Mouse (Mus musculus) kidney, adult 2 months (tissue): Measurements from ENCODE around the gene Mns1. TPM values are rescaled to one million over a fixed set of nuclear protein-coding genes. Genes with fewer than 3 reads are reported as not detected.

ENCODE experiments used
- DNase-seq: peaks from one replicate; pipeline ENCODE4 v3.0.0; 2021
- H3K27ac ChIP-seq: fragments of 200-500 bp; 2 replicates; pipeline ENCODE4 v1.5.1; 2012; ENCODE audit warnings: low read depth, low read length, control low read depth, inconsistent platforms; ENCODE audit not compliant: insufficient read depth
- H3K27me3 ChIP-seq: fragments of 200-500 bp; replicated peaks from 2 replicates; pipeline ENCODE4 v1.6.1; 2012; ENCODE audit warnings: mild to moderate bottlenecking, moderate library complexity, low read length, inconsistent platforms; ENCODE audit not compliant: control insufficient read depth, insufficient read depth
- H3K36me3 ChIP-seq: fragments of 200-500 bp; 2 replicates; pipeline ENCODE4 v1.6.1; 2012; ENCODE audit warnings: mild to moderate bottlenecking, moderate library complexity, low read length, inconsistent platforms; ENCODE audit not compliant: control insufficient read depth, insufficient read depth
- H3K4me1 ChIP-seq: fragments of 200-500 bp; 2 replicates; pipeline ENCODE4 v1.6.1; 2011; ENCODE audit warnings: low read length; ENCODE audit not compliant: control insufficient read depth, insufficient read depth
- H3K4me3 ChIP-seq: fragments of 200-500 bp; 2 replicates; pipeline ENCODE4 v1.5.1; 2011; ENCODE audit warnings: mild to moderate bottlenecking, low read depth, low read length, control low read depth; ENCODE audit not compliant: insufficient read depth
- CTCF ChIP-seq: fragments of 200-500 bp; conservative IDR thresholded peaks from 2 replicates; pipeline ENCODE4 v1.5.1; 2011; ENCODE audit warnings: low read depth, mild to moderate bottlenecking, control low read depth, low read length, moderate library complexity, mixed read lengths; ENCODE audit not compliant: insufficient read depth, insufficient read length
- POLR2A ChIP-seq: fragments of 200-500 bp; IDR thresholded peaks from one replicate; pipeline ENCODE4 v1.6.1; 2011; ENCODE audit warnings: low read depth, low read length, control low read depth
- WGBS: fragments of 180-500 bp; shearing (Covaris S2); methylation state at CpG from one replicate; pipeline ENCODE4 v1.1.7; 2018; 5-methylcytosine and 5-hydroxymethylcytosine counted together
- polyA plus RNA-seq: library from polyadenylated mRNA; depleted of rRNA; stranded (reverse); fragments of >200 nt; gene quantifications from 2 replicates; pipeline ENCODE4 v1.2.3, GENCODE M21; 2012

The Mns1 gene
- polyA plus RNA-seq, 1 experiment, result 0.11 TPM

GRCm38 (mm10) chr9:72456374-72456773, 18.6 kb downstream of the Mns1 start:
- no peaks in the 10 kb centered on the region for H3K36me3 ChIP-seq
- H3K27ac ChIP-seq, result no peak overlapping the region
- TF ChIP-seq CTCF (no peak), POLR2A (no peak)
- 29% methylated on average over 1 of the region's 1 CpGs for WGBS
- H3K4me3 ChIP-seq, result no peak overlapping the region
- no peaks in the 10 kb centered on the region for H3K4me1 ChIP-seq
- H3K27me3 ChIP-seq, result no peaks in the 10 kb centered on the region
- no peak for DNase-seq

- H3K4me3 ChIP-seq, result no peak overlapping the region
- 14% methylated on average over 5 of the region's 5 CpGs for whole genome bisulfite sequencing
- no peak overlapping the region for H3K27ac ChIP-seq
- H3K36me3 ChIP-seq, result no peaks in the 10 kb centered on the region; the same call in 1 of the 2 replicates
- no peaks in the 10 kb centered on the region for H3K4me1 ChIP-seq
- DNase-seq, result peak; percentile 71
- H3K27me3 ChIP-seq, result no peaks in the 10 kb centered on the region
- TF ChIP-seq POLR2A (no peak), CTCF (peak; percentile 95)
Measured at GRCm38 (mm10) chr9:72458233-72458632, 20.4 kb downstream of the Mns1 start.

DNA sequence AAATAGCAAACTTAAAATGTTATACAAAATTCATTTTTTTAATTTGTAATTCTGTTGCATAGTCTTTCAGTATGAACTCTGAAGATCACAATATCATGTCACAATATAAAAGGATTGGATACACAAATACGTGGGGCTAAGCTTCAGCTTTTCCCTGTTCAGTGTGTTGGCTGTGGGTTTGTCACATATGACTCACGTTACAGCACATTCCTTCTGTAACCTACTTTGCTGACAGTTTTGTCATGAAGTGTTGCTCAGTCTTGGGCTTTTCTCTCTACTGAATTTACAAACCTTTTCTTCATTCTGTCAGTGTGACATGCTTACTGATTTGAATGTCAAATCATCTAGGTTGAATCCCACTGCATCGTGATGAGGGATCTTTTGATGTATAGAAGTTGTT, 21.9 kb downstream of the Mns1 start:
- no peaks in the 10 kb centered on the region; the same call in 1 of the 2 replicates for H3K36me3 ChIP-seq
- no peak overlapping the region for H3K4me3 ChIP-seq
- H3K4me1 ChIP-seq, result no peaks in the 10 kb centered on the region
- TF ChIP-seq POLR2A, result no peak
- TF ChIP-seq CTCF, result no peak
- no peak overlapping the region for H3K27ac ChIP-seq
- no peaks in the 10 kb centered on the region for H3K27me3 ChIP-seq
- DNase-seq, result no peak
- 82% methylated on average over 3 of the region's 3 CpGs for WGBS

DNA sequence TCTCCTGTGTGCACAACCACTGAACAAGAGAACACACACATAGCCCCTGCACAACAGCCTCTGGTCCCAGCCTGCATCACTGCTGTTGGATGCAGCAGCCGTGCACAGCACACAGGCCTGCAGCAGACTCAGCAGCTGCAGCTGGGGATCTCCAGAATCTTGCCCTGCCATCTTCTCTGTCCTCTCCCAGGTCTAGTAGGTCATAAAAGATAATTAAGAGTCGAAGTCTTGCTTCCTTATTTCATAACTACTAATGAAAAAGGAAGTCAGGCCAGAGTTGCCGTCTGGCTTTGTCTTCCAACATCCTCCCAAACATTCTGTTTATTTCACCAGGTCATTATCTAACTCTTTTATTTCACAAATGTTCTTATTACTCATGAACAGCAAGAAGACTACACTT, 23.0 kb downstream of the Mns1 start:
- H3K36me3 ChIP-seq, result no peaks in the 10 kb centered on the region; the same call in 1 of the 2 replicates
- TF ChIP-seq POLR2A, result no peak
- TF ChIP-seq CTCF, result no peak
- 73% methylated on average over 3 of the region's 3 CpGs for WGBS
- H3K27ac ChIP-seq, result no peak overlapping the region
- H3K27me3 ChIP-seq, result no peaks in the 10 kb centered on the region
- H3K4me1 ChIP-seq, result no peaks in the 10 kb centered on the region
- no peak overlapping the region for H3K4me3 ChIP-seq
- DNase-seq, result no peak

DNA sequence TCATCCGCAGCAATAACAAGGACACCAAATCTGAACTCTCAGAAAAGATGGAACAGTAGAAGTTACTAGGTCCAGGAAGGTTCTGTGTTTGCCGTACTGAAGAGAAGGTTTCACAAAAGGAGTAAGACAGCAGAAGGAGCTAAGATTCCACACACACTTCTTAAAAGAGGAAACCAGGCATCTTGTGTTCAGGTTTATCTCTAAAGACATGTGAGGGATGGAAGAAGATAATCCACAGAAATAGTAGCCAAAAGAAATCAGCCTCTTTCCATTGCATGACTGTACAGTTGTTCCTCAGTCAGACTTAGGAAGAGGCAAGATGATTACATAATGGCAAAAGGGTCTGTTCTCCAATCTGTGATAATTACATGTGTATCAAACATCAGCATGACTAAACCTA, 24.6 kb downstream of the Mns1 start:
- Histone ChIP-seq H3K27me3 (no peaks in the 10 kb centered on the region), H3K4me3 (no peak overlapping the region), H3K36me3 (no peaks in the 10 kb centered on the region; the same call in 1 of the 2 replicates), H3K4me1 (no peaks in the 10 kb centered on the region), H3K27ac (no peak overlapping the region)
- DNase-seq, result no peak
- TF ChIP-seq CTCF (no peak), POLR2A (no peak)
- WGBS, result 98% methylated on average over 2 of the region's 2 CpGs

DNA sequence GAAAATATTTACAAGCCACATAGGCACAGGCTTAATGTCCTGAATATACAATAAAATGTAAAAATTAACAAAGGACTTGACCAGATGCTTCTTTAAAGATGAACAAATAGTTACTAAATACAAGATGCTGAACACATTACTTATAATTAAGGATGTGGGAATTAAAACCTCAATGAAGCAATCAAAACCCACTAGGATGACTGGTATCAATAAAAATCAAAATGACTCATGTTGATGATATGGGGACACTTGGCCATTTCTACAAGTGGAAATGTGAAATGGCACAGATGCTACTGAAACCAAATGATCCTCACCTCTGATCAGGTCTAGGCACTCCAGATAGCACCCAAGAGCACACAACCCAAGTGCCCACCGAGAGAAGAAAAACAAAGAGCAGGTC, 27.0 kb downstream of the Mns1 start:
- DNase-seq, result no peak
- H3K4me3 ChIP-seq, result no peak overlapping the region
- no peaks in the 10 kb centered on the region for H3K27me3 ChIP-seq
- H3K4me1 ChIP-seq, result no peaks in the 10 kb centered on the region
- 89% methylated on average over 1 of the region's 1 CpGs for WGBS
- no peak overlapping the region for H3K27ac ChIP-seq
- TF ChIP-seq POLR2A (no peak), CTCF (no peak)
- no peaks in the 10 kb centered on the region; the same call in 1 of the 2 replicates for H3K36me3 ChIP-seq

DNA sequence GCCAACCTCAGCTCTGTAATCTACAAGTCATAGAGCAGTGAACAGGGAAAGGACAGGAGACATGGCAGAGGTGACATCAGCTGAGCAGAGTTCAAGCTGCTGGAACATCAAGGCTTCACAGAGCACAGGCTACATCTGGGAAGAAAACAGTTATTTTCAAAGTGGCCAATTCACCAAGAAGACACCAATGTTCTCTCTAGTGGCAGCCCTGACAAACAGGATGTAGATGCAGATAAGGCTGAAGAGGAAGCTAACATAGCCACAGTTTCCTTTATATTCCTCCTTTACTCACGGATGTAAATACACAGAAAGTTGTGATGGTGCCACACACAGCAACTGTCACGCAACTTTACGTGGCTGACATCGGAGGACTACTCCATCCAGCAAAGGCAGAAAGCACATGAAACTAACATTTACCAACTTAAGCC, 28.0 kb downstream of the Mns1 start:
- no peaks in the 10 kb centered on the region for H3K27me3 ChIP-seq
- H3K4me3 ChIP-seq, result no peak overlapping the region
- no peak for TF ChIP-seq CTCF
- no peak for TF ChIP-seq POLR2A
- no peak overlapping the region for H3K27ac ChIP-seq
- 77% methylated on average over 4 of the region's 4 CpGs for WGBS
- no peak for DNase-seq
- no peaks in the 10 kb centered on the region; the same call in 1 of the 2 replicates for H3K36me3 ChIP-seq
- no peaks in the 10 kb centered on the region for H3K4me1 ChIP-seq
